ENCODE assay signal across 8 mouse cellular contexts in genomic region chr2:106692783-106693701, GRCm38 (mm10). TPM values are rescaled to one million over a fixed set of nuclear protein-coding genes. Genes with fewer than 3 reads are reported as not detected.
DNase-seq lines count a peak whose midpoint lies in the region; ATAC-seq lines count a peak whose summit lies in the region.

TSS of gene Mpped2 (plus strand) at chr2:106693269.

- H3K36me3 ChIP-seq in forebrain, embryonic 16.5 days (ENCODE audit: control insufficient read depth, insufficient read depth): no peaks in the 10 kb centered on the region

- intact Hi-C loops in heart, postnatal 10 days (cut with DNase I): loop anchor here (2.0 to 5.0 kb wide), 3 partner anchors 40 to 261 kb away; no protein-coding TSS in a partner anchor

- no peaks in the 10 kb centered on the region for H3K27me3 ChIP-seq in forebrain, embryonic 16.5 days (replicated peaks; ENCODE audit: control insufficient read depth, insufficient read depth, low read length)

- WGBS in forebrain, embryonic 16.5 days: under 1% methylated on average over 41 of the region's 56 CpGs

- H3K4me2 ChIP-seq in forebrain, embryonic 16.5 days (ENCODE audit: low read length): peak within 1 kb of the TSS; percentile 76

- peak; percentile 78 for DNase-seq in Muller cell, postnatal 12 days (ENCODE audit: inconsistent ontology term)
- peak; percentile 77 to 80 for DNase-seq in heart, postnatal 10 days
- DNase-seq in kidney, postnatal 4 days: peak; percentile 73 to 85
- peak; percentile 14 to 32 for DNase-seq in lung, adult 18-20 months
- peak; percentile 33 for DNase-seq in ovary, postnatal 14 days (ENCODE audit: low spot score)
- peak; percentile 59 for DNase-seq in urinary bladder, postnatal 14 days (ENCODE audit: low spot score)

- H3K4me3 ChIP-seq in forebrain, embryonic 16.5 days (replicated peaks; ENCODE audit: low read length): peak within 1 kb of the TSS; percentile 94

- ATAC-seq in cerebellum, adult (ENCODE audit: insufficient number of reproducible peaks, low FRiP score, low TSS enrichment): peak; percentile 59
- peak; percentile 60 for ATAC-seq in forebrain, embryonic 16.5 days

- peak within 1 kb of the TSS; percentile 100 for H3K9ac ChIP-seq in forebrain, embryonic 16.5 days (replicated peaks; ENCODE audit: low read depth, low read length)

- no peaks in the 10 kb centered on the region for H3K9me3 ChIP-seq in forebrain, embryonic 16.5 days (ENCODE audit: control insufficient read depth, low read length)

- peaks cover 17% of the 10 kb centered on the region for H3K4me1 ChIP-seq in forebrain, embryonic 16.5 days (replicated peaks; ENCODE audit: control insufficient read depth, insufficient read depth, low read length)

- H3K27ac ChIP-seq in forebrain, embryonic 16.5 days (ENCODE audit: low read length): peak within 1 kb of the TSS; percentile 100

RNA-seq across cellular contexts. Expression of gene Mpped2, which starts in this region (rescaled TPM):
- 187 and 199 TPM in 2 replicates for polyA plus RNA-seq in forebrain, embryonic 16.5 days (2015; fragmentation: Nextera tagmentation; extraction: Ambion mirVana)
- total RNA-seq in heart, postnatal 10 days (2021): 10 to 100 TPM; 19.6 to 22.9 TPM

Comparison
In these comparisons a context has a peak if more than half of its experiments do, and no peak if none do; other contexts are left out.
1. Peak in every context shown above with its lines: DNase-seq, ATAC-seq, H3K4me3 ChIP-seq and H3K27ac ChIP-seq.
2. DNase-seq: peak in every context shown above with its lines; median percentile 79 in kidney, postnatal 4 days; 78 in heart, postnatal 10 days; 78 in Muller cell, postnatal 12 days; 59 in urinary bladder, postnatal 14 days; 33 in ovary, postnatal 14 days; 23 in lung, adult 18-20 months.